Mouse (Mus musculus) intestine, embryonic 16.5 days (tissue): Measurements from ENCODE around the gene Idnk. TPM values are rescaled to one million over a fixed set of nuclear protein-coding genes. Genes with fewer than 3 reads are reported as not detected.

Experiments
- ATAC-seq: fragments of 200-750 bp; cut with Nextera tagmentation; 2 replicates; pipeline ENCODE4 v1.8.0; 2017; ENCODE audit warnings: moderate TSS enrichment, moderate library complexity
- H3K27ac ChIP-seq: fragments of 300-500 bp; sonication (generic); 2 replicates; pipeline ENCODE4 v1.5.1; 2014; ENCODE audit warnings: mild to moderate bottlenecking, low read length
- H3K27me3 ChIP-seq: fragments of 300-500 bp; sonication (generic); replicated peaks from 2 replicates; pipeline ENCODE4 v1.6.1; 2014; ENCODE audit warnings: low read length, control low read depth, mixed read lengths; ENCODE audit not compliant: control insufficient read depth, insufficient read depth
- H3K36me3 ChIP-seq: fragments of 300-500 bp; sonication (generic); 2 replicates; pipeline ENCODE4 v1.6.1; 2014; ENCODE audit warnings: low read length, control low read depth; ENCODE audit not compliant: control insufficient read depth, insufficient read depth
- H3K4me1 ChIP-seq: fragments of 300-500 bp; sonication (generic); 2 replicates; pipeline ENCODE4 v1.6.1; 2014; ENCODE audit warnings: low read length, control low read depth, mixed read lengths; ENCODE audit not compliant: control insufficient read depth, insufficient read depth
- H3K4me2 ChIP-seq: fragments of 300-500 bp; sonication (generic); 2 replicates; pipeline ENCODE4 v1.6.1; 2014; ENCODE audit warnings: low read depth, low read length, control low read depth
- H3K4me3 ChIP-seq: fragments of 300-500 bp; sonication (generic); 2 replicates; pipeline ENCODE4 v1.5.1; 2014; ENCODE audit warnings: mild to moderate bottlenecking, low read length
- H3K9ac ChIP-seq: fragments of 300-500 bp; sonication (generic); 2 replicates; pipeline ENCODE4 v1.6.1; 2014; ENCODE audit warnings: low read depth, low read length
- H3K9me3 ChIP-seq: fragments of 300-500 bp; sonication (generic); 2 replicates; pipeline ENCODE4 v1.6.1; 2016; ENCODE audit warnings: low read length, control low read depth; ENCODE audit not compliant: control insufficient read depth
- WGBS: fragments of 180-500 bp; shearing (Covaris S2); extraction: QIAGEN DNeasy Blood & Tissue Kit; methylation state at CpG from one replicate; pipeline ENCODE4 v1.1.7; 2014; 5-methylcytosine and 5-hydroxymethylcytosine counted together
- polyA plus RNA-seq: library from polyadenylated mRNA; unstranded; fragments of >200 nt; fragmentation: Nextera tagmentation; extraction: Ambion mirVana; gene quantifications from 2 replicates; pipeline ENCODE4 v1.2.1, GENCODE M21; 2015

The Idnk gene
- polyA plus RNA-seq, result 53.8 and 54.1 TPM in 2 replicates

DNA sequence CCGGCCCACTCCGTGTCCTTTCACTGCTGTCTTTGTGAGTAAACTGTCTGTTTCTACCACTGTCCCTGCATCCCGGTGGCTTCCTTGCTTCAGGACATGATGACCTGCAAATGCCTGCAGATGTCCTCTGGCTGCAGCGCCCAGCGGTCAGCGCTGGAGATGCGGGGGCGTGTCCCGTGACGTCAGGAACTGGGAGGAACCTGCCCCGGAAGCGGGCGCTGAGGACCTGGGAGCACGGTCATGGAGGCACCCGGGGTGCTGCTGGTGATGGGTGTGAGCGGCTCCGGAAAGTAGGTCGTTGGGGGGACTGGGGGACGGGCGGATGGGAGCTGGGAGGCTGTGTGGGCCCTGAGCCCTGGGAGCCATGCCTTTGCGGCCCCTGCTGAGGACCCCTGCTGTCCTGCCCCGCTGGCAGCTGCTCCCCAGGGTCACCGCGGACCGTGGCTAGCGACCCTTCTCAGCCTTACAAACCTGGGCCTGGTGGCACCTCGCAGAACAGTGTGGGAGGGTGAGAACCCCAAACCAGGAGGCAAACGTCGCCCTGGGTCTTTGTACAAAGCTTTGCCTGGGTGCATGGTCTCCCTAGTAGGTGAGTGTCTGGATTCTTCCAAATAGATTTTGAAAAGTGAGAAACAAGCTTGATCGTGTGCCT is at the start of gene Idnk:
TSS of gene Idnk (plus strand) at position 203 of the 652 bp plus-strand sequence.
- WGBS, result under 1% methylated on average over 30 of the region's 30 CpGs
- Histone ChIP-seq H3K4me2 (peak within 1 kb of the TSS; percentile 88), H3K4me3 (peak within 1 kb of the TSS; percentile 91), H3K9ac (peak within 1 kb of the TSS; percentile 86), H3K27ac (peak within 1 kb of the TSS; percentile 62), H3K36me3 (peaks cover 13% of the 10 kb centered on the region), H3K9me3 (no peaks in the 10 kb centered on the region), H3K27me3 (no peaks in the 10 kb centered on the region), H3K4me1 (0 out of 2 replicates have a peak, but pooled peaks cover 4% of the 10 kb centered on the region)
- peak; percentile 94 for ATAC-seq

DNA sequence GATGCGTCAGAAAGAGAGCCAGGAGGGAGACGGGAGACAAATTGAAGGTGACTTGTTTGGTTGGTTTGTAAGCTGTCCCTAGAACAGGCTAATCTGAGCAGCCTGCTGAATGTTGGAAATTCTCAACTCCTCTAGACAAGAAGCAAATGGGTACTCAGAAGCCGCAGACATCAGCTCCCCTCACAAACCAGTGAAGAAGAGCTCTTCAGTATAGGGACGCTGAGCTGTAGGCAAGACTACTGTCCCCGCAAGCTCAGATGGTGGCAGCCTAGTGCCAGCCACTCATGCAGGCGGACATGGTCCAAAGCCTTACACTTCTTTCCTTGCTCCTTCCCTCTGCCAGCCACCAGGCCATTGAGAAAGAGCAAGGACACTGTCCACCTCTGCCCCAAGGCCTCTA is 46.1 kb upstream of the Idnk start:
- Histone ChIP-seq H3K9me3 (no peaks in the 10 kb centered on the region), H3K36me3 (no peaks in the 10 kb centered on the region), H3K4me2 (no peak overlapping the region), H3K27me3 (no peaks in the 10 kb centered on the region), H3K4me1 (peaks cover 9% of the 10 kb centered on the region), H3K4me3 (no peak overlapping the region), H3K9ac (no peak overlapping the region), H3K27ac (no peak overlapping the region)
- no peak for ATAC-seq
- 95% methylated on average over 6 of the region's 6 CpGs for WGBS

DNA sequence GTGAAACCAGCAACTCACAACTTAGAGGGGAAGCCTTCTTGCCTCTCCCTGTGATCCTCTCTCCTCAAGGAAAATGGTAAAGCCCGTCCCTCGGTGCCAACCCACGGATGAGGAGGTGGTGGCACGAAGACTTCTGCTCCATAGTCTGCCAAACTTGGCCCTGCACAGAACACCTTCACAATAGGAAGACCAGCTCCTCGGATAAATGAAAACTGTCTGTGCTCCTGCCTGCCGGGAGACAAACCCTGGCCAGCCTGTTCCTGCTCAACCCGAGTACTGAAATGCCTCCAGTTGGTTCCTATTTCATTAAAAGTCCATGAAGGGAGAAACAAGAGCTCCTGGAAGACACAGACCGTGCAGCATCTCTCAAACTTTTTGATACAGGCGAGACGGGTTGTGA is 45.3 kb upstream of the Idnk start:
- Histone ChIP-seq H3K9me3 (no peaks in the 10 kb centered on the region), H3K4me3 (peak overlapping the region; percentile 63; the same call in 1 of the 2 replicates), H3K4me1 (peaks cover 9% of the 10 kb centered on the region), H3K4me2 (peak overlapping the region; percentile 91), H3K9ac (peak overlapping the region; percentile 79; the same call in 1 of the 2 replicates), H3K27ac (no peak overlapping the region), H3K27me3 (no peaks in the 10 kb centered on the region), H3K36me3 (no peaks in the 10 kb centered on the region)
- ATAC-seq, result no peak
- 59% methylated on average over 10 of the region's 10 CpGs for WGBS

DNA sequence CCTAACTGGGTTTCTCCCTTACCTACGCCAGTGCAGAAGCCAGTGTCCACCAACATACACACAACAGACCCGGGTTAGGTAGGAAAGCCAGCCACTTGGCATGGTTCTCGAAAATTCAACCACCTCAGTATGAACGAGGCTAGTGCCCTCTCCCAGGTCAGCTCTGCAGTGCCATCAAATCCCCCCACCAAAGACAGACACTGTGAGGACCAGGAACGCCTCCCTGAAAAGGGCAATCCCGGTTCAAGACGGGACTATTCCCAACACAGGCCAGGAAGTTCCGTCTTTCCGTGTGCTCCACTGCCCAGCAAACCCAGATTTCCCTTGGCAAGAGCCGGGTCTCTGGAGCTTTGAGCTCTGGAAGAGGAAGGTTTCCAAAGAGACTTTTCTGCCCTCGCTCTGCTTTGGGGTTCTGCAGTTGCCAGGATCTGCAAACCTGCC is 44.8 kb upstream of the Idnk start:
- peak overlapping the region; percentile 59 for H3K27ac ChIP-seq
- peak overlapping the region; percentile 79 for H3K9ac ChIP-seq
- H3K4me3 ChIP-seq, result peak overlapping the region; percentile 63
- no peaks in the 10 kb centered on the region for H3K36me3 ChIP-seq
- H3K4me2 ChIP-seq, result peak overlapping the region; percentile 91
- no peak for ATAC-seq
- H3K9me3 ChIP-seq, result no peaks in the 10 kb centered on the region
- H3K4me1 ChIP-seq, result peaks cover 9% of the 10 kb centered on the region
- no peaks in the 10 kb centered on the region for H3K27me3 ChIP-seq
- 12% methylated on average over 11 of the region's 11 CpGs for WGBS

DNA sequence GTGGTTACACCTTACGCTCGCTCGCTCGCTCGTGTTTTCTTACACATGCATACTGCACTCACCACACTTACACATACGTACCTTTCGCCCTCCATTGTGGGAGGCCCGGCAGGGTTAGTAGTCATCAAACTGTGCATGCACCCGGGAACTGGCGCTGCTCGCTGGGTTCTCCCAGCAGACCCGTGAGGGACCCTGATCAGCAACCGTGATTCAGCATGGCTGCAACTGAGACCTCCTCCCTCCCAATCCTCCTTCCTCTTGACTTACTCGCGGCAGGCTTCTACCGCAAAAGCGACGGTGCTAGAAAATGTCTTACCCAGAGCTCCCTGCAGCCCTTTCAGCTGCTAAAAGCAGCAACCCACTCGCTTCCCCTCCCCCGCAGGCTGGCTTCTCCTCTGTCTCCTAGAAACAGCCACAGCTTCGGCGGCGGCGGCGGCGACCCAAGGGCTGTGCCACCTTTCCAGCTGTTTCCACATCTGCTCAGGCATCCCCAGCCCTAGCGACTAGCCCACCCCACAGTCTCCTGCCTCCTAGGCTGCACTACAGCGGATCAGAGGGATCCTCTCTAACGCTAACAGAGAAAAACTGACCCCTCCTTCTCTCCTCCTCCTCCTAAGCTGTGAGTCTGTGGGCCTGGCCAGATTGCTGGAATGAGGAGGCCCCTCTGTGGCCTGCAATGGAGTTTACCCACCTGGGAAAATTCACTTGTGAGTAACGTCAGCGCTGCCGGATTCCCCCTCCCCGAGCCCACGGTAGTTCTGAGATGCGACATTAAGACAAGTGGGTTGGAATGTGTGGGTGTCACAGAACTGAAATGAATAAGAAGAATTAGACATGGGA is 44.2 kb upstream of the Idnk start, which contains the start of gene Klhl3:
TSS of gene Klhl3 (minus strand) at position 532 of the 840 bp plus-strand sequence.
- Histone ChIP-seq H3K9ac (peak within 1 kb of the TSS; percentile 79), H3K27ac (peak within 1 kb of the TSS; percentile 59)
- ATAC-seq, result peak; percentile 63

DNA sequence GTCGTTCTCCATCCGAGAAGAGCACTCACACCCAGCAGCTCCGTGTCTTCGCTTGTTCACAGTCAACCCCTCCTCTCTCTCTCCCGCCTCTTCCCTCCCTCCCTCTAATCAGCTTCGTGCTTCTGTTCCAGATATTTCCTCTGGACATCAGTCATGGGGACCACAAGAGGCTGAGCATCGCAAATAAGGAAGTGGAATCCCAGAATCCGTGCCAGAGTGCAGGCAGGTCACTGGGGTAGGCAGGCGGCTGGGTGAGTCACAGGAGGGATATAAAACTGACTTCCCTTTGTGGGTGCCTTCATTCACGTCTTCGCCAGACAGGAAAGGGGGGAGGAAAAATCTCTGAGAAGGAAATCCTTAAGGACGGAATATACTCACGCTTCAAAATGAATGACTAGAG is 42.2 kb upstream of the Idnk start:
- no peak overlapping the region for H3K9ac ChIP-seq
- peak; percentile 79 for ATAC-seq

More for the DNA sequence above, 44.2 kb upstream of the Idnk start, which contains the start of gene Klhl3:
- Histone ChIP-seq H3K36me3 (no peaks in the 10 kb centered on the region), H3K9me3 (no peaks in the 10 kb centered on the region), H3K4me1 (peaks cover 9% of the 10 kb centered on the region), H3K27me3 (no peaks in the 10 kb centered on the region), H3K4me3 (peak within 1 kb of the TSS; percentile 63), H3K4me2 (peak within 1 kb of the TSS; percentile 91)
- 1% methylated on average over 35 of the region's 35 CpGs for WGBS

DNA sequence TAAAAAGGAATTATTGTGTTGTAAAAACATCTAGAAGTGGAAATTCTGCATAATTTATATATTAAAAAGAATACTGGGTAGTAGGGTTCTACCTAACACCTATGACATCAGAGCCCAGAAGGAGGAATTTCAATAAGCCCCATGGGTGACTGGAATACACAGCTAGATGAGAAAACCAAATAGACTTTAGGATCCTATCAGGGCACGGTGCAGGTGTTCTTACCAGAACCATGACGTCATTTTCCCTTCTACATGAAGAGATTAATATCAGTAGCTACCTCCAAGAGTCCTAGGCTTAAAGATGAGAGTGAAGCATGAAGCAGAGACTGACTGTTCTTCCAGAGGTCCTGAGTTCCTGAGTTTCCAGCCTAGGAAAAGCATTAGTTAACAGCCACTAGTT is 40.6 kb upstream of the Idnk start:
- no peak for ATAC-seq
- no peaks in the 10 kb centered on the region for H3K9me3 ChIP-seq
- 76% methylated on average over 2 of the region's 2 CpGs for WGBS
- no peak overlapping the region for H3K4me2 ChIP-seq
- no peak overlapping the region for H3K27ac ChIP-seq
- no peak overlapping the region for H3K4me3 ChIP-seq
- H3K9ac ChIP-seq, result no peak overlapping the region
- H3K36me3 ChIP-seq, result no peaks in the 10 kb centered on the region
- no peaks in the 10 kb centered on the region for H3K27me3 ChIP-seq
- peaks cover 9% of the 10 kb centered on the region for H3K4me1 ChIP-seq

More for the DNA sequence above, 42.2 kb upstream of the Idnk start:
- Histone ChIP-seq H3K4me1 (peaks cover 9% of the 10 kb centered on the region), H3K4me2 (no peak overlapping the region), H3K4me3 (no peak overlapping the region), H3K27ac (no peak overlapping the region), H3K9me3 (no peaks in the 10 kb centered on the region), H3K27me3 (no peaks in the 10 kb centered on the region), H3K36me3 (no peaks in the 10 kb centered on the region)
- 24% methylated on average over 13 of the region's 13 CpGs for WGBS

DNA sequence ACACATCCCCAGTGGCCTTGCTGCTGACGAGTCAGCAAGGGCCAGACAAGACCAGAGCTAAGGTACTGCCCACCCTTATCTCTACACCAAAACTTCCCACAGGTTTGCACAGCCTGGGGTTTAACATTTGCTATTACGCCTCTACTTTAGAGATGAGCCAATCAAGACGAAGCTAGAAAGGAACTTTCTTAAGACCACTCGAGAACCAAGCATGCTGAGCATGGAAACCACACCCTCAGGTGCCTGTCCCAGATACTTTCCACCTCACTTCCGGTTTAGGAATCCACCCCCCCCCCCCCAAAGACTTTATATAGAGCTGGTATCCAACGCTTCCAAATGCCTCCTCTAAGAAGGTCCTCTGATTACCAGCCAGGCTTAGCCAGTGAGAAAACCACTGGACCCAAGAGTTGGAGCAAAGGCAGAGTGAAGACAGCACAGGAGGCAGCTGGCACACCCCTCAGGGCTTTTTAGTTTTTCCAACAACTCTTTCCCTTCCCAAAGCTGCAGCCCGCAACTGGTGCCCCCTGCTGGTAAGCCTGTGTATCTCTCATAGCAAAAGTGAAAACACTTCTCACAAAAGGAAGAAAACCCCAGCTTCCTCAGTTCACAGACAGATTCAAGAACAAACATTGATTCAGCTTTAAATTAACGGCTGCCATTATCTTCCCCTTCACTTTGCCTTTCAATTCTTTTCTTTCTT is 40.0 kb upstream of the Idnk start:
- peaks cover 9% of the 10 kb centered on the region for H3K4me1 ChIP-seq
- 63% methylated on average over 8 of the region's 8 CpGs for WGBS
- no peak for ATAC-seq

DNA sequence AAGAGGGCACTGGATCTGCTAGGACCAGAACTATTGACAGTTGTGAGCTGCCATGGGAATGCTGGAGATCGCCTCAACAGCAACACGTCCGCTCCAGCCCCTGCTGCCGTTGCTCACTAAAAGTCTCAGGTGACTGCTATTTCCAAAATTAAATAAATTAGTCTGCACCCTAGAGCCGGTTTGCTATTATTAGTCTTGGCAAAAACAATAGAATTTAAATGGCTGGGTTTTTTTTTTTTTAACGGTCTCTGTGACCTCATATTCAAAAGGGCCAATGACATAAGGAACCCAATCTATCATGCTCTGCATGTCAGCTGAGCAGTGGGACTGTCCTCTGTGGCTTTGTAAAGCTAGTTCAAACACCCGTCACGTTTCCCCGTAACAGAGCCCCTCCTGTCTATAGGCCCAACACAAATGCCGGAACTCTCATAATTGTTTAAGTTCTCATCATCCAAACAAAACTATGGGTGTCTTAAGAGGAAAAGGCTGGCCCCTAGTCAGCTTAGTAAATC is 34.6 kb upstream of the Idnk start:
- ATAC-seq, result no peak
- no peak overlapping the region for H3K27ac ChIP-seq
- WGBS, result 42% methylated on average over 10 of the region's 10 CpGs
- no peak overlapping the region for H3K4me2 ChIP-seq
- peaks cover 13% of the 10 kb centered on the region for H3K4me1 ChIP-seq
- no peaks in the 10 kb centered on the region for H3K9me3 ChIP-seq
- H3K9ac ChIP-seq, result no peak overlapping the region
- H3K36me3 ChIP-seq, result no peaks in the 10 kb centered on the region
- no peaks in the 10 kb centered on the region for H3K27me3 ChIP-seq
- no peak overlapping the region for H3K4me3 ChIP-seq

More for the DNA sequence above, 40.0 kb upstream of the Idnk start:
- no peak overlapping the region for H3K4me2 ChIP-seq
- no peaks in the 10 kb centered on the region for H3K36me3 ChIP-seq
- H3K4me3 ChIP-seq, result no peak overlapping the region
- H3K27me3 ChIP-seq, result no peaks in the 10 kb centered on the region
- H3K9ac ChIP-seq, result no peak overlapping the region
- H3K9me3 ChIP-seq, result no peaks in the 10 kb centered on the region
- H3K27ac ChIP-seq, result no peak overlapping the region
